Mouse (Mus musculus): ENCODE measurements around the gene U2af2.

DNA sequence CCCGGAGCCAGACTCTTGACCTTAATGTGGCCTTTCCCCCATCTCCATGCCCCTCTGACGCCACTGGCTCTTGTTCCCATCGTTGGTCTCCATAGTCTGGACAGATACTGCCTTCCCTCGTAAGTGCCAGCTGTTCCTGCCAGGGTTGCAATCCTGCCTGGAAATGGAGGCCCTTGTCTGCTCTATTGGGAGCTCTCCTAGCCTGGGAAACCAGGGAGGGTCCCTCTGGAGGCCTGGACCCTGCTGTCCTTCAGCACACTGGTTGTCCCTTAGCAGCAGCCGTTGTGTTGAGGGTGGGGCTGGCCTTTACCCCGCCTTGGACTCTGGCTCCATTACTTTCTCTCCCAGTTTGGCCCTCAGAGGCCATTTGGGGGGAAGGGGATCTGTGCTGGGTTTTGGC, 30.4 kb downstream of the U2af2 start:
- TF ChIP-seq CTCF (IDR thresholded peaks at IDR 0.05; ENCODE audit: borderline replicate concordance, extremely low read depth, insufficient read depth, insufficient read length) (no peak), POLR2A (IDR thresholded peaks at IDR 0.05; ENCODE audit: borderline replicate concordance, extremely low read depth, insufficient read depth, insufficient read length, poor library complexity, severe bottlenecking) (no peak)

Data from brain, embryonic 14.5 days (tissue).